Mouse (Mus musculus): ENCODE data around the gene Pou2f3. TPM values are rescaled to one million over a fixed set of nuclear protein-coding genes. Genes with fewer than 3 reads are reported as not detected.

Pou2f3 gene
- total and polyA plus RNA-seq, 3 experiments, result not detected

- Histone ChIP-seq H3K27ac (ENCODE audit: control insufficient read depth, low read depth, low read length) (peak overlapping the region; percentile 99), H3K79me2 (ENCODE audit: control insufficient read depth, insufficient read depth, low read length, poor library complexity) (peaks cover 34% of the 10 kb centered on the region), H3K4me3 (ENCODE audit: control insufficient read depth in 1 of 2, insufficient read depth in 1 of 2, low read depth in 2 of 2, low read length in 2 of 2) (peak overlapping the region; percentile 9 to 22; a peak in 2 of 4 replicates), H3K36me3 (ENCODE audit: control insufficient read depth in 1 of 2, insufficient read depth in 2 of 2, low read length in 2 of 2) (peaks cover 0 to 59% of the 10 kb centered on the region in 2 experiments; a peak in 3 of 4 replicates), H3K9ac (ENCODE audit: control insufficient read depth, low read depth, low read length, poor library complexity, severe bottlenecking) (peak overlapping the region; percentile 87), H3K4me1 (ENCODE audit: control insufficient read depth in 1 of 2, insufficient read depth in 2 of 2, low read length in 2 of 2) (peaks cover 18 to 64% of the 10 kb centered on the region in 2 experiments), H3K27me3 (ENCODE audit: control insufficient read depth in 1 of 2, insufficient read depth in 2 of 2, low read length in 2 of 2) (no peaks in the 10 kb centered on the region), H3K9me3 (replicated peaks; ENCODE audit: insufficient read depth, low read length) (no peaks in the 10 kb centered on the region)
- TF ChIP-seq CTCF (IDR thresholded peaks at IDR 0.05 in 2 of 3, conservative IDR thresholded peaks at IDR 0.05 in 1 of 3; ENCODE audit: control insufficient read depth in 1 of 3, insufficient read depth in 1 of 3, low read depth in 2 of 3, low read length in 3 of 3, poor library complexity in 1 of 3, severe bottlenecking in 1 of 3) (no peak), POLR2AphosphoS5 (IDR thresholded peaks at IDR 0.05; ENCODE audit: borderline replicate concordance, low read depth, low read length) (0 out of 2 replicates have a peak, but pooled peaks have one; percentile 6), MXI1 (IDR thresholded peaks at IDR 0.05; ENCODE audit: low read depth, low read length) (no peak), TBP (IDR thresholded peaks at IDR 0.05; ENCODE audit: low read depth, low read length) (peak; percentile 68), EP300 (IDR thresholded peaks at IDR 0.05; ENCODE audit: low read depth in 1 of 2, low read length in 2 of 2) (peak in 1 of 2 experiments; percentile 5; a peak in 1 of 4 replicates)
- no peak for DNase-seq (ENCODE audit: low read depth, low spot score)
Measured at GRCm38 (mm10) chr9:43240594-43240900, 30.4 kb upstream of the Pou2f3 start.

- peaks cover 34% of the 10 kb centered on the region for H3K79me2 ChIP-seq (ENCODE audit: control insufficient read depth, insufficient read depth, low read length, poor library complexity)
- peaks cover 23 to 66% of the 10 kb centered on the region in 2 experiments for H3K4me1 ChIP-seq (ENCODE audit: control insufficient read depth in 1 of 2, insufficient read depth in 2 of 2, low read length in 2 of 2)
- peak; percentile 94 for DNase-seq (ENCODE audit: low read depth, low spot score)
- peak within 1 kb of the TSS; percentile 99 for H3K27ac ChIP-seq (ENCODE audit: control insufficient read depth, low read depth, low read length)
- H3K27me3 ChIP-seq (ENCODE audit: control insufficient read depth in 1 of 2, insufficient read depth in 2 of 2, low read length in 2 of 2), result no peaks in the 10 kb centered on the region
- no peaks in the 10 kb centered on the region for H3K9me3 ChIP-seq (replicated peaks; ENCODE audit: insufficient read depth, low read length)
- H3K9ac ChIP-seq (ENCODE audit: control insufficient read depth, low read depth, low read length, poor library complexity, severe bottlenecking), result peak within 1 kb of the TSS; percentile 87
- peaks cover 0 to 63% of the 10 kb centered on the region in 2 experiments; a peak in 3 of 4 replicates for H3K36me3 ChIP-seq (ENCODE audit: control insufficient read depth in 1 of 2, insufficient read depth in 2 of 2, low read length in 2 of 2)
- peak within 1 kb of the TSS; percentile 74 to 95 for H3K4me3 ChIP-seq (ENCODE audit: control insufficient read depth in 1 of 2, insufficient read depth in 1 of 2, low read depth in 2 of 2, low read length in 2 of 2)
- TF ChIP-seq SMC3 (IDR thresholded peaks at IDR 0.05; ENCODE audit: low read depth, low read length), result no peak
- no peak for TF ChIP-seq CHD2 (IDR thresholded peaks at IDR 0.05; ENCODE audit: low read length)
- TF ChIP-seq USF1 (IDR thresholded peaks at IDR 0.05; ENCODE audit: low read depth, low read length), result no peak
- peak; percentile 62 for TF ChIP-seq MAZ (IDR thresholded peaks at IDR 0.05; ENCODE audit: low read depth, low read length)
- peak; percentile 72 for TF ChIP-seq MYB (IDR thresholded peaks at IDR 0.05; ENCODE audit: low read depth, low read length)
- no peak for TF ChIP-seq CTCF (IDR thresholded peaks at IDR 0.05 in 2 of 3, conservative IDR thresholded peaks at IDR 0.05 in 1 of 3; ENCODE audit: control insufficient read depth in 1 of 3, insufficient read depth in 1 of 3, low read depth in 2 of 3, low read length in 3 of 3, poor library complexity in 1 of 3, severe bottlenecking in 1 of 3)
- no peak; the same call in none of the 2 replicates for TF ChIP-seq RCOR1 (IDR thresholded peaks at IDR 0.05; ENCODE audit: low read depth, low read length)
- peak; percentile 31; the same call in 1 of the 2 replicates for TF ChIP-seq GABPA (IDR thresholded peaks at IDR 0.05; ENCODE audit: low read depth, low read length)
- peak; percentile 75 for TF ChIP-seq TAL1 (IDR thresholded peaks at IDR 0.05; ENCODE audit: low read length)
- peak; percentile 95; the same call in 1 of the 2 replicates for TF ChIP-seq CHD1 (IDR thresholded peaks at IDR 0.05; ENCODE audit: low read depth, low read length)
- TF ChIP-seq ZKSCAN1 (IDR thresholded peaks at IDR 0.05; ENCODE audit: low read depth, low read length), result no peak
- no peak for TF ChIP-seq RAD21 (IDR thresholded peaks at IDR 0.05; ENCODE audit: low read depth, low read length)
- TF ChIP-seq MYC (IDR thresholded peaks at IDR 0.05; ENCODE audit: low read depth, low read length), result peak; percentile 57; the same call in 1 of the 2 replicates
- TF ChIP-seq MXI1 (IDR thresholded peaks at IDR 0.05; ENCODE audit: low read depth, low read length), result peak; percentile 96
- TF ChIP-seq ETS1 (IDR thresholded peaks at IDR 0.05; ENCODE audit: low read depth, low read length), result peak; percentile 73
- TF ChIP-seq GATA1 (IDR thresholded peaks at IDR 0.05; ENCODE audit: low read depth, low read length), result no peak; the same call in 1 of the 2 replicates
- peak; percentile 43; the same call in 1 of the 2 replicates for TF ChIP-seq MAFK (IDR thresholded peaks at IDR 0.05; ENCODE audit: borderline replicate concordance, low read depth, low read length)
- TF ChIP-seq ZMIZ1 (IDR thresholded peaks at IDR 0.05; ENCODE audit: low read depth, low read length), result peak; percentile 89
- 0 out of 2 replicates have a peak, but pooled peaks have one; percentile 47 for TF ChIP-seq MEF2A (IDR thresholded peaks at IDR 0.05; ENCODE audit: extremely low read depth, insufficient replicate concordance, low read depth, low read length, poor library complexity, severe bottlenecking)
- peak; percentile 21; the same call in 1 of the 2 replicates for TF ChIP-seq BHLHE40 (IDR thresholded peaks at IDR 0.05; ENCODE audit: borderline replicate concordance, low read depth, low read length)
- no peak for TF ChIP-seq ZC3H11A (IDR thresholded peaks at IDR 0.05; ENCODE audit: low read depth, low read length)
- peak; percentile 82 for TF ChIP-seq HCFC1 (IDR thresholded peaks at IDR 0.05; ENCODE audit: low read depth, low read length)
- TF ChIP-seq ELF1 (IDR thresholded peaks at IDR 0.05; ENCODE audit: low read depth, low read length), result peak; percentile 61; the same call in 1 of the 2 replicates
- TF ChIP-seq POLR2AphosphoS5 (IDR thresholded peaks at IDR 0.05; ENCODE audit: borderline replicate concordance, low read depth, low read length), result 0 out of 2 replicates have a peak, but pooled peaks have one; percentile 10
- TF ChIP-seq E2F4 (IDR thresholded peaks at IDR 0.05; ENCODE audit: borderline replicate concordance, low read depth, low read length), result no peak
Measured at GRCm38 (mm10) chr9:43239712-43240593, 29.8 kb upstream of the Pou2f3 start, which contains the start of gene Oaf. TSS of gene Oaf (minus strand) at chr9:43239911.

Data from MEL (cell line).